Mouse (Mus musculus) kidney, adult 9 months (tissue): ENCODE results near the gene Zfp704.

Source experiments
- DNase-seq: peaks from one replicate; pipeline ENCODE4 v3.0.0; 2022

Zfp704 gene

DNA sequence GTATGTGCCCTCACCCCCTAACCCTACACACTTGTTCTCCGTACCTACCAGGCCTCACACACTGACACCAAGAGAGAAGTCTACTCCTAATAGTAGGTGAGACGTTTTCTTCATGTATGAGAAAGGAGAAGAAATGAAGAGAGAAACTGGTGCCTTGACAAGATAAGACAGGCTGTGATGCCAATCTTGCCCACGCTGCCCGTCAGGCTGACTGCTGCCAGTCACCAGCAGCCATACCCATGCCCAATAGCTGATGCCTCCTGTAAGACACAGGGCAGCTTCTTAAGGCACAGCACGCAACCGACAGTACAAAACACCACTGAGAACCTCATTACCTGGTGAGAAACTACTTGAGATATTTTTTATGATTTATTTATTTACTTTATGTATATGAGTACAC, 55.0 kb downstream of the Zfp704 start:
- no peak for DNase-seq

DNA sequence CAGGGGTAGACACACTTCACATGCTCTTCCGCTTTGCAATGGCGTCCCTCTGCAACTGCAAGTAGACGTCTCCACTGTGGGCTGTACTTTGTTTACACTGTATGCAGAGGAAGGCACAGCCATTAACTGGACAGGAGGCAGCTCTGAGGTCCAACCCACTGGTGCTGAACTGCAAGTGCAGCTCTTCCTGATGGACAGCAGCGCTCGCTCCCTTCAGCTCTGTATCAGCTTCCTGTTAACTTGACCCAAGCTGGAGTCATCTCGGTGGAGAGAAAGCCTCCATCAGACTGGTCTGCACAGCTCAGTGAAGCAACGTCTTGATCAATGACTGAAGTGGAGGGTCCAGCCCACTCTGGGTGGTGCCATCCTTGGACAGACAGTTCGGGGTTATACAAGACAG, 57.6 kb downstream of the Zfp704 start:
- DNase-seq, result no peak

DNA sequence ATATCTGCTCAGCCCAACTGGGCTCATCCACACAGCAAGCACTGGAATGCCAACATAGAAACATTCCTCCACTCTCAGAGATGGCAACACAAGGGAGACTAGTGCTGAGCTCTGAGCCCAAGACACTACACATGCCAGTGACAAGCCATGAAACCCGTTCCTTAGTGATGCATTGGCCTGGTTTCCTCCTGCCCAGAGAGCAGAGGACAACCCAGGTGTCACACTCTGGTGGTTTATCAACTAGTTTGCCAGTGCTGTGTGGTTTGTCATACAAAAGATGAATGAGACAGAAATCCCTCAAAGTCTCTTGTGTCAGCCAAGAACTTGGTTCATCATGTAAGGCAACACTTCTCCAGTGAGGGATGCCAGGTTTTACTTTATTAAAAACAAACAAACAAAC, 59.0 kb downstream of the Zfp704 start:
- peak; percentile 74 for DNase-seq

DNA sequence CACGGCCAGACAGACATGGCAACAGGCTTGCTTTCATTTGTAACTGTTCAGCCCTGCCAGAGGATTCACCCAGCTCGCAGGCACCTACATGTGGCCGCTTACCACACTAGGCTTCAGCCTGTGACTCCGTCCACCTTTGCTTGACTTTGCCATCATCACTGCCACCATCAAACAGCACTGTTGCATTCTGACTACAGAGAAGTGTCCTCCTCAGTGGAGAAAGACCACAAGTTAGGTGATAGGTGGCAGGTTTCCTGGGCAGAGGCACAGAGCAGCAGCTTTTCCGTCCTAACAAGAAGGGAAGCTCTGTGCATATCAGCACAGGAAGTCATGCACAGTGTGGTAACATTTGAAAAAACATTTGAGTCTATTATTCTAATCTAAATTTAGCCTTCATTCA, 60.1 kb downstream of the Zfp704 start:
- no peak for DNase-seq

DNA sequence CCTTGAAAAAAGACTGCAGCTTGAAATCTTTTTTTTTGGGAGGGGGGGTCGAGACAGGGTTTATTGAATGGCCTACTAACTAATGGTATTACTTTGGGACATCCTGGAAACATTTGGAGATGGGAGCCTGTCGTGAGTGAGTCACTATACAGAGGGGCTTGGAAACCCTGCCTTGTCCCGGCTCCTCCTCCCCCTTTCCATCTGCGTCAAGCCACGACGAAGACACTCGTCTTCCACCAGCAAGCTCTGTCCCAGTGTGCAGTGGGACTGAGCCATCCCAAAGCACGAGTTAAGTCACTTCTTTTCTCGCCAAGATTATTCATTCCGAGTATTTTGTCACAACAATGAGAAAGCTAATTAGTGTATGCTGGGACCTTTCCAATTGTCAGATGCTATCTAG, 61.7 kb downstream of the Zfp704 start:
- DNase-seq, result no peak

DNA sequence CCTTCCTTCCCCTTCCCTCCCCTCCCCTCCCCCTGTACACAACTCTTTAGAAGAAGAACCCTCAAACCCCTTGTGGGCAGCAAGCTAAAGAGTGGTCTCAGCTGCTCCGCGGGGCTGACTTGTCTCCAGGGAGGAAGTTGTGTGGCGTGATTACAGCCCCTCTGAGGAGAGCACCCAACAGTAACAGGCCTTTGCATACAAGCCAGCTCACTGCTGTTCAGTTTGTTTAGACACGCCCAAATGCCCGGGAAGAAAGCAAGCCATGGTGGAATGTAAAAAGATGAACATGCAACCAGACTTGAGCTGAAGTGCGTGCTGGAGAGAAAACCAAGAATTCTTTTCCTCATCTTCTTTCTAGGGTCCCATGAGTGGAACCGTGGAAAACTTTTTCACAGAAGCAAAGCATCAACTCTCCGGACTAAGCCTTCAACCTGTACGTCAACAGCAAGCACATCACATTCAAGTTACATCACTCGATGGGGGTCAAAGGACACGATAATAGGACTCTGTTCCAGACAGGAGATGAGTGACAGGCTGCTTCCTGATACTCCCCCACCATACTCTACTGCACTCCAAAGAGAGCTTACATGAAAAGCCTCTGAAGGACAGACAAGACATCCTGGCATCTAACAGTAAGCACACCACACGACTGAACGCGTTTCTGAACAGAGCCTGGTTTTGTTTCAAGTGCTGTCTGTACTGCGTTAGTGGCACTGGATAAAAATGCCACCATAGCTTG, 62.8 kb downstream of the Zfp704 start:
- peak; percentile 31 for DNase-seq

DNA sequence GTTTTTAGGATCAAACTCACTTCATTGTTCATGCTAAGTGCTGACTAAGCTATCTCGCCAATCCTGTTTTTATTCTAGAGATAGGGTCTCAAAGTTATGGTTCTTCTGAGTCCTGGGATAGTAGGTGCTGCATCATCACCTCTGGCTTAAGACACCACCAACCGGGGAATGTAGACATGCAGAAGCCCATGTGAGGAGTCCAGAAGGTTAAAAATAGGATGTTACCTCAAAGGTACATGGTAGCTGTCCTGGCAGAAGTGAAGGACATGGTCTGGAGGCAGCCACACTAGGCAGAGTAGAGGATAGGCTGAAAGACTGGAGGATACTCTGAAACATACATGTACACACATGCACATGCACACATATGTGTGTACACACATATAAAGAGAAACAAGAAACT, 65.5 kb downstream of the Zfp704 start:
- DNase-seq, result no peak

DNA sequence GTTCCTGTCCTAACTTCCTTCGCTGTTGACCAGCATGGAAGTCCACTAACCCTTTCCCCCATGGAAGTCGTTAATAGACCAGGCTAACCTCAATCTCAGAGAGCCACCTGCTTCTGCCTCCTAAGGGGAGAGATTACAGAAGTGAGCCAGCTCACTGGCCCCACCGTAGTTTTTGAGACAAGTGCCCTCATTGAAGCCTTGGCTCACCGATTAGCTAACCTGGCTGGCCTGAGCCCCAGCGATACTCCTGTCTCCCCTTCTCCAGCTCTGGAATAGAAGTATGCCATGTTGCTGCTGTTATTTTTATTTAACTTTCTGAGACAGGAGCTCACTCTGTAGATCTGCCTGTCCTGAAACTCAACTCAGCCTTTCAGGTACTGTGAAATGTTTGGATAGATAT, 66.0 kb downstream of the Zfp704 start:
- no peak for DNase-seq

DNA sequence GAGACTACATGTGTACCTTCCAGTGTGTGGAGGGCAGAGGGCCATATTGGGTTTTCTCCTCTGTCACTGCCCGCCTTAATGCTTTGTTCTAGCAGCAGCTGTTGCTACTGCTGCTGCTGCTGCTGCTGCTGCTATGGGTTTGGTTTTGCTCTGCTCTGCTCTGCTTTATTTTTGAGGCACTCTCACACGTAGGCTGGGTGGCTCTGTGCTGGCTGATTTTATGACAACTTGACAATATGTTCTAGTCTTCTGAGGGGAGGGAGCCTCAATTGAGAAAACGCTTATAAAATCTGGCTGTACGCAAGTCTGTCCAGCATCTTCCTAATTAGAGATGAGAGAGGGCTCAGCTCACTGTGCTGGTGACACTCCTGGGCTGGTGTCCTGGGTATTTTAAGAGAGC, 66.4 kb downstream of the Zfp704 start:
- DNase-seq, result no peak

DNA sequence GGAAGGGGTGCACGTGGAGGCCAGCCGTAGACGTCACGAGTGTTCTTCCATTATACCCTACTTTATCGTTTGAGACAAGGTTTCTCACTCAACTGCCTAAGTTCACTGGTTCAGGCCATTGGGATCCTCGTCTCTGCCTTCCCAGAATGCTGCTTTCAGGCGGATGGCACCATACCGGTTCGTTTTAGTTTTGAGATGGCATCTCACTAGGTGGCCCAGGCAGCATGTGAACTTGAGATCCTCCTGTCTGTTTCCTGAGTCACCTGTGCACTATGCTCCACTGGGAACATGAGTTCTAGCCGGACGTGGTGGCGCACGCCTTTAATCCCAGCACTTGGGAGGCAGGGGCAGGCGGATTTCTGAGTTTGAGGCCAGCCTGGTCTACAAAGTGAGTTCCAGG, 68.3 kb downstream of the Zfp704 start:
- no peak for DNase-seq

DNA sequence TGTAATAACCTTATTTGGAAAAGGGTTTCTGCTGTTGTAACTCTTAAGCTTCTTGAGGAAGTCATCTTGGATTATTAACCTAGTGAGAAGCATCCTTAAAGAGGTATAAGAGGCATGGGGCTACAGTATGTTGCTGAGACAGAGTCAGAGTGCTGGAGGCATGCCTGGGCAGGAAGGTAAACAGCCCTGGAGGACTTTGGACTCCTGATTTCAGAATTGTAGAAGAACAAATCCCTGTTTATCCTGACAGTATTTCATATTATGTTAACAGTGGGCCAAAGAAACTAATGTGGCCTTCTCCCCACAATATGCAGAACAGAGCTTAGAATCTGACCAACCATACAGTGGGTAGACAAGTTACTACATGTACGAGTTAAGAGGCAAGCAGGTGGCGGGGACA, 71.4 kb downstream of the Zfp704 start:
- DNase-seq, result no peak

DNA sequence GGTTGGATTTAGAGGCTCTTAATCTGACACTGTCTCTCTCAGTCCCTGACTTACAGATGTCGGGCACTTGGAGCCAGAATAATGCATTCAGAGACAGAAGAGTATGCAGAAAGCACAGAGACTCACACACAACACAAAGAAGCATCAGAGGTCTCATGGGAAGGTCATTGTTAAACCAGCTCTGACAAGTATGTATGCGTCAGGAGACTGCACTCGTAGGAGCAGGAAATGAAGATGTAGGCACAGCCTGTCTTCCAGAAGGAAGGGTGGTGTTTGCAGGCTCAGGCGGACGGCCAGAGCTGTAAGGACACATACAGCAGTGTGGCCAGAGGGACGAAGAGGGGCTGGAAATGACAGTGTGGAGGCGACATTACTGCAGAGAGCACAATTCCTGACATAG, 72.0 kb downstream of the Zfp704 start:
- DNase-seq, result no peak

DNA sequence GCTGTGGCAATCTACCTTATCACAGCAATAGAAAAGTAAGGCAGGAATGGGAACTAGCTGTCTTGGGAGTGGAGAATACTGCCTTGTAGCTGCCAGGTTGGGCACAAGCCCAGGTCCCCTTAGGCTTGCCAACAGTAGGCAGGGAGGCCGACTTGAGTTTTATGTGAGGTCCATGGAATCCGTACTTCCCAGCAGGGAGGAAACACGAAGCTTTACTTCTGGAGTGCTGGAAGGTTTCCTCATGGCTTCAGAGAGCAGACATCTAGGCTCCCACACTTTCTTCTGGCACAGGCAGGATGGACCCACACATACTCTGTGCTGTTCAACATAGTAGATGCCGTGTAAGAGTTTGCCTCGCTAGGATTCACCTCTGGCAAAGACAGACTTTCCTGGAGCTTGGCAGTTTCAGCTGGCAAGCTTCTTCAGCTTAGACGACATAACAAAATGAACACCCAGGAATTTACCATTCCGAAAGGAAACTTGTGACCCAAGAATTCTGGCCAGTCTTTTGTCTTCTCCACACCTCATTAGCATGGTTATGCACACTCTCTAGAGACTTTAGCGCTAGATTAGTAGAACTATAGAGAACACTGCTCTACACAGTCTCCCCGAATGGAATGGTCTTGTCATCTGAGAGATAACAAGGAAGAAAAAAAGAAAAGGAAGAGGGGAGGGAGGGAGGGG, 79.6 kb downstream of the Zfp704 start:
- peak; percentile 17 for DNase-seq

DNA sequence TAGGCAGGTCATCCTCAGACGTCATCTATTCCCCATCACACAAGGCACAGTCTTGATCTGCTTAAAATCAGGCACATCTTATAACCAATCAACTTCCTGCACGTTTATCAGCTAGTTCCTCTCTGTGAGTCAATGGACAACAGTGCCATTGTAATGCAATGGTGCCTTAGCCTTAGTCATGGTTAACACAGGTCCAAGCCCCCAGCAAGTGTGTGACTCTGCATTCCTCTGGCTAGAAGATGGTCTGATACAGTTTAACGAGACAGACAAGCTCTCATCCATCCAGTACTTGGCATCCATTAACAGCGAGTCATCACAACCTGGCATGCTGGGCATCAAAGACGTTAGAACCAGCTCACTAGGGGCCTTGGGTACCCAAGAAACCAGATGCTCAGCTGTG, 85.5 kb downstream of the Zfp704 start:
- no peak for DNase-seq

DNA sequence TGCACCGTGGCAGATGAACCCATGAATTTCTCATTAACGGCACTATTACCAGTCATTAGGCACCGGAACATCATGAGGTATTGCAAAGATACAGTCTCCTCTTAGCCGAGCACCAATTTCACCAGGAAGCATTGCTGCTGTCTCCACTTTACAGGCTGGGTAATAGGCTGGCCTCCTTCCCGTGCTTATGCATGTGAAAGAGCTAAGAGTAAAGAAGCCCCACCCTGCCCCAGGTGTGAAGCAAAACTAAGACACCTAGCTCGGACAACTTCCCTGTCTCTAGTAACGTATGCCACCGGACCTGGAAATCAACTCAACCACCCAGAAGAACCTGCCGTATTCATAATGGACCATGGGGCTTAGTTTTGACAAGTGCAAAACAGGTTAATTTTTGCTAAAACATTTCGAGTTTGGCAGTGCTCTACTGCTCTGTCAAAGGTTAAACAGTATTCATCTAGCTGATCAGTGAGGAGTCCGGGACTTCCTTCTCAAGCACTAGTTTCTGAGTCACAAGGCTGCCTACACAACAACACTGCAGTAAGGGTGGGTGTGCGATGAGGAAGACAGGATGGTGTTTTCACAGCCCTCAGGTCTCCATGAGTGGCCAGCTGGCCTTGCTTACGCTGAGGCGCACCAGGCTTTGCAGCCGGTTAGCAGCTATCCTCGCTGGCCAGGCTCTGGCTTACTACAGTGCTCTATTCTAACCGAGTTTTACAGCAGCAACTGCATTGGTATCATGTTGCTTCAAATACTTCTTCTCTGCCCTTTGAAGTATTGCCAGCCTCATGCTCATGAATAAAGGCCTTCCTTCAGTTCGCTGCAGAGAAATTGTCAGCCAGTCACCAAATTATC, 86.6 kb downstream of the Zfp704 start:
- DNase-seq, result peak; percentile 57

DNA sequence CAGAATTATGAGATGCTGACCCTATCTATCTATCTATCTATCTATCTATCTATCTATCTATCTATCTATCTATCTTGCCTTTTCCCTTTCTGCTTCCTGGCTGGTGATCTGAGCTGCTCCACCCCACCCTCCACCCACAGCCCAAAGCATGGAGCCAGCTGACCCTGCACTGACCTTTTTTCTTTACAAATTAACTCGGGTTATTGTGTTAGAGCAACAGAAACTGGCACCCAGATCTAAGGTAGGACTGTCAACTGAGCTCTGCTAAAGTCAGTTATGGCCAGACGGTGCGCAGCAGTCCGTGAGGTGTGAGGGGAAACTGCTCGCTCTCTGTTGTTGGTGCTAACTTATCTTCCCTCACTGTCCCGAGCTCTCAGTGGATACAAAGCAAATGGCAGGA, 87.9 kb downstream of the Zfp704 start:
- DNase-seq, result peak; percentile 89

DNA sequence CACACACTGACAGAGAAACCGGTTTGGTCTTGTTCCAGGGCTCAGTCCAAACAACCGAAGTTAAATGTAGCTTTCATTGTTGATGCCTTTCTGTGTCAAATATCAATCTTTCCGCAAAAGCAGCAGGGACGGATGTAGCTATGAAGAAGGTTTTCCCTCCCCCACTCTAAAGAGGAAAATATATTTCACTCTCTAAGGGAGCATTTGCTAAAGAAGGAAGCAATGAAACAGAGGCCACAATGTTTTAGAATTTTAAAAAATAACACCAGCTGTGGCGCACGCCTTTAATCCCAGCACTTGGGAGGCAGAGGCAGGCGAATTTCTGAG, 89.2 kb downstream of the Zfp704 start:
- no peak for DNase-seq

DNA sequence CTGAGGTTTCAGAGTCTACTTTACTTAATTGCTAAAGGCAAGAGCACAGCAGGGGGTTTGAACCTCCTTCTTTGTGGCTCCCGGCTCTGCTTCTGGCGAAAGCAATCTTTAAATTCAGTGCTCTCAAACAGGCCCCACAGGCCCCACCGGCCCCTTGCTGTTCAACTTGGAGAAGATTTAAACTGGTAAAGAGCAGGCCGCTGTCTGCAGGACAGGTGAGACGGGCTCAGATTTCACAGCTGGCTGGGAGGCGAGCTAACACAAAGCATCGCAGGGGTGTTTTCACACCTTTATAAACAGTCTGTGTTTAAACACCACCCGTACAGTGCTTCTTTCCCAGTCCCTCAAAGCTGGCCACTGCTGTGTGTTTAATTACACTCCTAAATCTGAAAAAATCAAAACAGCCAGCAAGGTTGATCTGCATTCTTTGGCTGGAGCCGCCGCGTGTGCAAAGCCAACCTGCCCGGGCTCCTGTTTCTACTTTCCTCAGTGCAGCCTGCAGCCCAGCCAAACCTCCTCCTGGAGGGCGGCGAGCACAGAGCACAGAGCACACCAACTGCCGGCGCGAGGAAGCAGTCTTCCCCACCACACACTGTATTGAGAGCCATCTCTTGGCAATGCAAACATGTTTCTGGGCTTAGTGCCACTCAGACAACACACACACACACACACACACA, 89.7 kb downstream of the Zfp704 start:
- peak; percentile 70 for DNase-seq

DNA sequence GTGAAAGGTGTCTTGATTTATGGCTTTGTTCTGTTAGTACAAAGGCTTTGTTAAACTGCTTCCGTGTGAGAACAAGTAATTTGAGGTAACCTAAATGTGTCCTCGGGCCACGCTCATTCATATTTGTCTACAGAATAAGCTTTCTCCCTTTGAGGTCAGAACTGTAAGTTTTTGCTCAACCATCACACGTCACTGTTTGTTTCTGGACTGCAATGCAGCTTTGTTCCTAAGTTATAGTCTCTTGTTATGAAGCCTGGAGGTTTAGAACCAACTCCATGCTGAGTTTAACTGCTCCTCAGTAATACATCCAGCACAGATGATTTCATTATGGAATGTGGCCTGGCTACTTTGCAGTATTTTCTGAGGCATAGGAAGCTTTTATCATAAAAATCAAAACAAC, 90.4 kb downstream of the Zfp704 start:
- DNase-seq, result no peak

DNA sequence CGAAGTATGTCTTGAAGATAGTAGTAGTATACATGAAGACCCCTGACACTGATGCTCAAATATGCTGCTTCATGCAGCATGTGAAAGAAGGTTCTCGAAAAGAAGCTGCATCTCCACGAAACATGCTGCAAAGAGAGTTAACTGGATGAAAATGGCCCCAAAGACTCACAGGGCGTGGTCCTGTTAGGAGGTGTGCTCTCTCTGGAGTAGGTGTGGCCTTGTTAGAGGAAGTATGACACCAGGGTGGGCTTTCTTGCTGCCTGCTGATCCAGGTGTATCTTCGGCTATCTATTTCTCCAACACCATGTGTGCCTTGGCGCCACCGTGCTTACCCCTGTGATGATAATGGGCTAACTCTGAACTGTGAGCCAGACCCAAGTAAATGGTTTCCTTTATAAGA, 90.9 kb downstream of the Zfp704 start:
- no peak for DNase-seq

DNA sequence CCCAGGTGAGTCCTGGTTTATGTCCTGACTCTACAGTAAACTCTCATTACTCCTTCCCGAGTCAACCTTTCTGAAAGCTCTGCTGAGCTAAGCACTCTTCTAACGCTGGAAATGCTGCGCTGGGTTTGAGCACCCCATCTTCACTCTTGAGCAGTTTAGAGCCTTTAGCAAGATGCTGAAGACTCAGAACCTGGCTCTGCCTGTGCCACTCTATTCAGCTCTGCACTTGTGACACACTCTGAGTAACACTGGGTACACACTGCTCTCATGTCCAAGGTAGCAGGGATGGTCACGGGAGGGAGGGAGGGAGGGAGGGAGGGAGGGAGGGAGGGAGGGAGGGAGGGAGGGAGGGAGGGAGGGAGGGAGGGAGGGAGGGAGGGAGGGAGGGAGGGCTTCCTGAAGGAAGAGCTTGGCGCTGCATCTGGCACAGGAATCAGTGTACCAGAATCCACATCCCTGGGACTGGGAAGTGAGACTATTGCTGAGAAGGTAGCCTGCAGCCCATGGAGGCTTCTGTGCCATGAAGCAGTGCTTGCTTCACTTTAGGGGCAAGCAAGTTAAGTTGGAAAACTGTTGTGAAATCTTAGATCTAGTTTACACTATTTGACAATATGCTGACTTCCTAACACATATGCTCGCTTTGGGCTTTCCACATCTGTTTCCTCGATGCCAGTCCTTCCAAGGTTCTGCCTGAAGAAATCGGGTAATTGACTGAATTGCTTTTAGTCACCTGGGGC, 93.6 kb downstream of the Zfp704 start:
- DNase-seq, result no peak

DNA sequence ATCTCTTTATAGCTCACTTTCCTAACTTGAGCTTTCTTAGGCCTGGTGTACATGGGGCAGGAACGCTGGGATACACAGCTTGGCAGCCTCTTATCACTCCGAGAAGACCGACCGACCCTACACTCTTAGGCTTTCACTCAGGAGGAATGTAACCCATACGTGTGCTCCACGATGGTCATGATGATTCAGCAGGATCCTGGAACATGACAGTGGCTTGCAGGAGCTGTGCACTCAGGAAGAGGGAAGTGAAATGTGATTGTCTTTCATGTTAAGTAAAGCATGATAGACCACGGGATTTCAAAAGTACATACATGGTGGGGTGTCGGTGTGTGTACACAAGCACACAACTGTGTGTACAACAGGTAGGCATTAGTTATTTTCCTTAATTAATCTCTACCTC, 94.4 kb downstream of the Zfp704 start:
- no peak for DNase-seq

DNA sequence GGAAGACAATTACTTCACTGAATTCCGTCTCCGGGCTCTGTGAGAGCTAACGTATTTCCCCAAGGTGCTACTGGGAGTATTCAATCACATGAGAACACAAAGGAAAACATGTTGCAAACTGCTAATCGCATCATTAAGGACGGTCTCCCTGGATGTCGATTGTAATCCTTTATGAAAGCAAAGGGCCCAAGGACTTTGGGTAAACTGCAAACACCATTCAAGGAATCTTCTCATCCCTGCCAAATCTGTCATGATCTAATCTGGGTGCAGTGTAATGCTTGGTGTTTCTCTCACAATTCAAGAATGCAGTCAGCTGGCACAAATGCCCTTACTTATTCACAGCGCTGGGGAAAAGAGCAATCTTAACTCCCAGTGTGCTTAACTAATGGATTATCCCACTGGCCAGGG, 96.2 kb downstream of the Zfp704 start:
- peak; percentile 38 for DNase-seq
